Mouse (Mus musculus): Measurements from ENCODE around the gene Tap2. TPM values are rescaled to one million over a fixed set of nuclear protein-coding genes. Genes with fewer than 3 reads are reported as not detected.
"Not testable (repeated sequence)": the region's sequence is repeated elsewhere in the genome, so short reads cannot be mapped to it uniquely, and the experiment has no call there.

Tap2 gene
- polyA plus RNA-seq, 1 experiment = 1.1 TPM

DNA sequence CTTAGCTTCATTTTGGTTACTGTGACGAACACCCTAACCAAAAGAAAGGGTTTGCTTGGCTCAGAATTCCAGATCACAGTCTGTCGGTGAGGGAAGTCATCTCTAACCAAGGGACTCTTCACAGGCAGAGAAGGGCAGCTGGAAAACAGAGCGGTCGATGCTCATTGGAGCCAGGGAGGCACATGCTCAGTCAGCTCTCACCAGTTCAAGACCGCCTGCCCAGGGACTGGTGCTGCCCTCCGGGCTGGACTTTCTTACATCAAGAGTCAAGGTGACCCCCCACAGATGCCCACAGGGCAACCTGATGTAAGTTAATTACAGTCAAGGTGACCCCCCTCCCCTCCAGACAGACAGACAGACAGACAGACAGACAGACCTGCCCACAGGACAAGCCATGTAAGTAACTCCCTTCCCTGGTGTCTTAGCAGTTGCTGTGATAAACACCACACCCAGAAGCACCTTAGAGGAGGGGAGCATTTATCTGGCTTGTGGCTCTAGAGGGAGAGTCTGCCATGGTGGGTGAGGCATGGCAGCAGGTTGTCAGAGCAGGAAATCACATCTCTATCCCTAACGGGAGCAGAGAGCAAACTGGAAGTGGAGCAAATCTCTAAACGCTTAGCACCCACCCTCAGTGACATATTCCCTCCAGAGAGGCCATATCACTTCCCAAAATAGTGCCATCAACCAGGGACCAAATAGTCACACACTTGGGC is 14.0 kb downstream of the Tap2 start:
- DNase-seq (ENCODE audit: low read depth) = no peak
- TF ChIP-seq CTCF (IDR thresholded peaks at IDR 0.05; ENCODE audit: borderline replicate concordance, extremely low read depth, insufficient read depth, insufficient read length) (no peak), POLR2A (IDR thresholded peaks at IDR 0.05; ENCODE audit: borderline replicate concordance, extremely low read depth, insufficient read depth, insufficient read length, poor library complexity, severe bottlenecking) (no peak)

DNA sequence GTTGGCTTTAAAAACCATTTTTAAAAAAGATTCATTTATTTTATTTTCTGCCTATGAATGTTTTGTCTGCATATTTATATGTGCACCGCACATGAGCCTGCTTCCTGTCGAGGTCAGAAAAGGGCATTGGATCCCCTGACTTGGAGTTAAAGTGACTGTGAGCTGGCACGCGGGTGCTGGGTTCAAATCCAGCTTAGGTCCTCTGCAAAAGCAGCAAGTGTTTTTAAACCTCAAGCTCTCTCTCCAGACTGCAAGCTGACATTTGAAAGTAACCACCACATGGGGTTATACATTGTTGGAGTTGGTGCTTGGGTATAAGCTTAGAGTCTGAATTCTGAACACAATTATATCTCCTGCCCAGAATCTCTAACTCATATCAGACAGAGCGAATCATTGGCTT is 14.7 kb downstream of the Tap2 start:
- no peak for TF ChIP-seq CTCF (IDR thresholded peaks at IDR 0.05; ENCODE audit: borderline replicate concordance, extremely low read depth, insufficient read depth, insufficient read length)
- no peak for TF ChIP-seq POLR2A (IDR thresholded peaks at IDR 0.05; ENCODE audit: borderline replicate concordance, extremely low read depth, insufficient read depth, insufficient read length, poor library complexity, severe bottlenecking)
- DNase-seq (ENCODE audit: low read depth) = no peak

DNA sequence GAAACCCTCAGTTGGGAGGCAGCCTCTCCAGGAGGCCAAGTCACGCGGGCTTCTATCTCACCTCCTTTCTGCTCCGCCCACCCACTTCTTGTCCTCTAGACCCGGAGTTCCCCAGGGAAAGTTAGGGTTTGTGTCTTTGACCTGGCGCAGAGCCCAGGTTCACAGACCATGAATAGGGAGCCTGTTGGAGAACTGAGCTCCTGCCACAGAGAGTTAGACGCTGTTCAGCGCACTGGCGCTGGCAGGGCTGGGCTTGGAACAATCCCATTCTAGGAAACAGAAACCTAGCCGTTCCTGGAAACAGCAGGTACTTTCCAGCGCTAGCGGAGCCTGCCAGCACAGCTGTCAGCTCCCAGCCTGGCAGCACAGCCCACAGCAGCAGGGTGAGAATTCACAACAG is 15.3 kb downstream of the Tap2 start:
- peak; percentile 38 for DNase-seq (ENCODE audit: low read depth)
- no peak for TF ChIP-seq POLR2A (IDR thresholded peaks at IDR 0.05; ENCODE audit: borderline replicate concordance, extremely low read depth, insufficient read depth, insufficient read length, poor library complexity, severe bottlenecking)
- TF ChIP-seq CTCF (IDR thresholded peaks at IDR 0.05; ENCODE audit: borderline replicate concordance, extremely low read depth, insufficient read depth, insufficient read length) = no peak

DNA sequence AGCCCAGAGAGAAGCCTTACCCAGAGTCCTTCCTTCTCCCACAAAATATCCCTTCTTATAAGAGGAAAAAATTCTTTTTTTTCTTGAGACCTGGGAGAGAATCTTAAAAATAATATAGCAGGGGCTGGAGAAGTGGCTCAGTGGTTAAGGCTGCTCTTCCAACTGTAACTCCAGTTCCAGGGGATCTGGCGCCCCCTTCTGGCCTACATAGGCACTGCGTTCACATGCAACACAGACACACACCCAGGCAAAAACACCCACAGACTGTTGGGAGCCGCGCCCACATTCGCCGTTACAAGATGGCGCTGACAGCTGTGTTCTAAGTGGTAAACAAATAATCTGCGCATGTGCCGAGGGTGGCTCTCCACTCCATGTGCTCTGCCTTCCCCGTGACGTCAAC is 15.8 kb downstream of the Tap2 start:
- peak; percentile 48; the same call in 1 of the 2 replicates for TF ChIP-seq CTCF (IDR thresholded peaks at IDR 0.05; ENCODE audit: borderline replicate concordance, extremely low read depth, insufficient read depth, insufficient read length)
- DNase-seq (ENCODE audit: low read depth) = not testable (repeated sequence)

DNA sequence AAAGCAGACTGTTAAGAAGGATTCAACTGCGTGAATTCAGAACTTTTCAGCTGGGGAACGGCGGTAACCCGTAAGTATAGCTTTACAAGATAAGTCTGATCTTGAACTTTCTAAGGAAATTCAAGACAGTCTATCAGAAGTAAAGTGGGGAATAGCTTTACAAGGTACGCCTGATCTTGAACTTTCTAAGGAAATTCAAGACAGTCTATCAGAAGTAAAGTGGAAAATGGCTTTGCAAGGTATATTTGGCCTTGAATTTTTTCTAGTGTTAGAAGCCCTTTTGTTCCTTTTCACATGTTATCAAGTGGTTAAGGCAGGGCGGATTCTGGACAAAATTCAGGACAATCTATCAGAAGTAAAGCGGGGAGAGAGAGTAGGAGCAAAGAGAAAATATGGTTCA is 16.5 kb downstream of the Tap2 start:
- DNase-seq (ENCODE audit: low read depth) = not testable (repeated sequence)

DNA sequence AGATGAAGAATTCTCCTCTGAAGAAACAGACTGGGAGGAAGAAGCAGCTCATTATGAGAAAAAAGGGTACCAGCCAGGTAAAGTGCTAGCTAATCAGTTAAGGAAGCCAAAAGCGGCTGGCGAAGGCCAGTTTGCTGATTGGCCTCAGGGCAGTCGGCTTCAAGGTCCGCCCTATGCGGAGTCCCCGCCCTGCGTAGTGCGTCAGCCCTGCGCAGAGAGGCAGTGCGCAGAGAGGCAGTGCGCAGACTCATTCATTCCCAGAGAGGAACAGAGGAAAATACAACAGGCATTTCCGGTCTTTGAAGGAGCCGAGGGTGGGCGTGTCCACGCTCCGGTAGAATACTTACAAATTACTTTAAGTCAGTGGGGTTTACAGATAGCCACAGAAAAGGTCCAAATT is 17.1 kb downstream of the Tap2 start:
- DNase-seq (ENCODE audit: low read depth) = not testable (repeated sequence)

DNA sequence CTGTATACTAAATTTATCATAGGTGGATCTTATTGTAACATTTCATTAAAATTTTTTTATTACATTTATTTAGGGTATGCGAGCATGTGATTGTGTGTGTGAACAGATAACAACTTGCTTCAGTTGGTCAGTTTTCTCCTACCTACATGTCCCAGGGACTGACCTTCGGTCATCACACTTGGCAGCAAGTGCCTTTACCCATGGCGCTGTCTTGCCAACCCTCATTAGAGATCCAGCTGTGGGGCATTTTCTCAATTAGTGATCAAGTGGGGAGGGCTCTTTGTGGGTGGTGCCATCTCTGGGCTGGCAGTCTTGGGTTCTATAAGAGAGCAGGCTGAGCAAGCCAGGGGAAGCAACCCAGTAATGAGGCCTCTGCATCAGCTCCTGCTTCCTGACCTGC is 21.5 kb downstream of the Tap2 start:
- DNase-seq (ENCODE audit: low read depth) = no peak
- TF ChIP-seq CTCF (IDR thresholded peaks at IDR 0.05; ENCODE audit: borderline replicate concordance, extremely low read depth, insufficient read depth, insufficient read length) (no peak), POLR2A (IDR thresholded peaks at IDR 0.05; ENCODE audit: borderline replicate concordance, extremely low read depth, insufficient read depth, insufficient read length, poor library complexity, severe bottlenecking) (no peak)

DNA sequence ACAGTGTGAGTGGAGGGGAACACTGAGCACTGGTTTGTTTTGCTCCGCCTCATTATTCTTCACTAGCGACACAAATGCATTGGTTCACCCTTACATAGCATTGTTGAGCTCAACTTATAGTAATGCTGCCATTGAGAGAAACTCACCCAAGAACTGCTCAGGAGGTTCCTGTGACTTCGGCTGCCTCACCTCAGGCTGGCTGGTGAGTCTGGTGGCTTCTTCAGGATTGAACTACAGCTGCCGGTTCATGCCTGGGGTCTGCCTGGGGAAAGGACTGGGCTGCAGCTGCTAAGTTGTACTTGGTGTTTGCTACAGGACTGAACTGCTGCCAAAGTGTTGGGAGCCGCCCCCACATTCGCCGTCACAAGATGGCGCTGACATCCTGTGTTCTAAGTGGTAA is 22.1 kb downstream of the Tap2 start:
- TF ChIP-seq CTCF (IDR thresholded peaks at IDR 0.05; ENCODE audit: borderline replicate concordance, extremely low read depth, insufficient read depth, insufficient read length) = no peak
- no peak for TF ChIP-seq POLR2A (IDR thresholded peaks at IDR 0.05; ENCODE audit: borderline replicate concordance, extremely low read depth, insufficient read depth, insufficient read length, poor library complexity, severe bottlenecking)
- no peak for DNase-seq (ENCODE audit: low read depth)

DNA sequence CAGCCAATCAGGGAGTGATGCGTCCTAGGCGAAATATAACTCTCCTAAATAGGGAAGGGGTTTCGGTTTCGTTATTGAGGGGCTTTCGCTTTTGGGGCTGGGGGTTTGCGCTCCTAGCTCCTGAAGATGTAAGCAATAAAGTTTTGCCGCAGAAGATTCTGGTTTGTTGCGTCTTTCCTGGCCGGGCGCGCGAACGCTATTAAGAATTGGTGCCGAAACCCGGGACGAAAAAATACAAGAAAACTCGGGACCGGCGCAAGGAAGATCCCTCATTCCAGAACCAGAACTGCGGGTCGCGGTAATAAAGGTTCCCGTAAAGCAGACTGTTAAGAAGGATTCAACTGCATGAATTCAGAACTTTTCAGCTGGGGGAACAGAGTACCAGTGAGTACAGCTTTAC is 22.6 kb downstream of the Tap2 start:
- DNase-seq (ENCODE audit: low read depth) = not testable (repeated sequence)

DNA sequence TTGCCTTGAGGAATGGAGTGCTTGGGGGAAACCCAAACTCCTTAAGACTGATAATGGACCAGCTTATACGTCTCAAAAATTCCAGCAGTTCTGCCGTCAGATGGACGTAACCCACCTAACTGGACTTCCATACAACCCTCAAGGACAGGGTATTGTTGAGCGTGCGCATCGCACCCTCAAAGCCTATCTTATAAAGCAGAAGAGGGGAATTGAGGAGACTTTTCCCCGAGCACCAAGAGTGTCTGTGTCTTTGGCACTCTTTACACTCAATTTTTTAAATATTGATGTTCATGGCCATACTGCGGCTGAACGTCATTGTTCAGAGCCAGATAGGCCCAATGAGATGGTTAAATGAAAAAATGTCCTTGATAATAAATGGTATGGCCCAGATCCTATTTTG is 27.6 kb downstream of the Tap2 start:
- not testable (repeated sequence) for DNase-seq (ENCODE audit: low read depth)

DNA sequence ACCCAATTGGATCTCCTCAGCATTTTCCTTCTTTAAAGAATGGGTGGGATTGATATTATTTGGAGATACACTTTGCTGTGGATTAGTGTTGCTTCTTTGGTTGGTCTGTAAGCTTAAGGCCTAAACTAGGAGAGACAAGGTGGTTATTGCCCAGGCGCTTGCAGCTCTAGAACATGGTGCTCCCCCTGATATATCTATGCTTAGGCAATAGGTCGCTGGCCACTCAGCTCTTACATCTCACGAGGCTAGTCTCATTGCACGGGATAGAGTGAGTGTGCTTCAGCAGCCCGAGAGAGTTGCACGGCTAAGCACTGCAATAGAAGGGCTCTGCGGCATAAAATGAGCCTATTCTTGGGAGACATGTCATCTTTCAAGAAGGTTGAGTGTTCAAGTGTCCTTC is 28.7 kb downstream of the Tap2 start:
- not testable (repeated sequence) for DNase-seq (ENCODE audit: low read depth)

DNA sequence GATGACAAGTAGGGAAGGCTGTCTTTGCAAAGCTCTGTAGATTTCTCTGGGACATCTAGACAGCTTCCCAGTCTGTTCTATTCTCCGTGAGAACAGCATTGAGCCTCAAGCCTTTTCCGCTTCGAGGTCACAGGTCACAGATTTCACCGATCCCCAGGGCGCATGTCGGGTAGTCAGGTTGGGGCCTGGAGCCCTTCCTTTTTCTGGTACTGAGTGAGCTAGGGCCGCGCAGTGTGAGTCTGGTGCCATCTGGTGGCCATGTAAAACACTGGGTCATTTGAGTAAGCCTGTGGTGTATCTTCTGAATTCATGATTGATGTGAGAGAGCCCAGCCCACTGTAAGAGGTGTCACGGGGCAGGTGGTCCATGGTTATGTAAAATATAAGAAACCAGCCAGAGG is 31.6 kb downstream of the Tap2 start:
- TF ChIP-seq CTCF (IDR thresholded peaks at IDR 0.05; ENCODE audit: borderline replicate concordance, extremely low read depth, insufficient read depth, insufficient read length) (peak; percentile 75), POLR2A (IDR thresholded peaks at IDR 0.05; ENCODE audit: borderline replicate concordance, extremely low read depth, insufficient read depth, insufficient read length, poor library complexity, severe bottlenecking) (no peak)
- peak; percentile 66 for DNase-seq (ENCODE audit: low read depth)

DNA sequence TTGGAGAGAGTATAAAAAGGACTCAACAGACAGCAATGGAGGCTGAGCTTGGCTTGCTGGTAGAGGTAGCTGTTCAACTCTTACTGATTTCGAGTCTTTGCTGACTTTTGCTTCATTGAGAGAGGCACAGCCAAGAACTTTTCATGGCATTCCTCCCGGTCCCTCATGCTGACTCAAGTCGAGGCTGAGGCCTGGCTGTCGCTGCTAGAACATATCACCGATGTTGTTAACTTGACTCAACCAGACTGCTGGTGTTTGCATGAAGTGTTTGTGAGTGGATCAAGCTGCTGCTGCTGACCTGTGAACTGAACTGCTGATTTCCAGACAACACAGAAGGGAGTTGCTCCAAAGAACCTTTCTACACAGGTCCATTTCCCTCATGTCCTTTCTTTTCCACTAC is 33.4 kb downstream of the Tap2 start:
- TF ChIP-seq POLR2A (IDR thresholded peaks at IDR 0.05; ENCODE audit: borderline replicate concordance, extremely low read depth, insufficient read depth, insufficient read length, poor library complexity, severe bottlenecking) (no peak), CTCF (IDR thresholded peaks at IDR 0.05; ENCODE audit: borderline replicate concordance, extremely low read depth, insufficient read depth, insufficient read length) (no peak)
- DNase-seq (ENCODE audit: low read depth) = no peak

DNA sequence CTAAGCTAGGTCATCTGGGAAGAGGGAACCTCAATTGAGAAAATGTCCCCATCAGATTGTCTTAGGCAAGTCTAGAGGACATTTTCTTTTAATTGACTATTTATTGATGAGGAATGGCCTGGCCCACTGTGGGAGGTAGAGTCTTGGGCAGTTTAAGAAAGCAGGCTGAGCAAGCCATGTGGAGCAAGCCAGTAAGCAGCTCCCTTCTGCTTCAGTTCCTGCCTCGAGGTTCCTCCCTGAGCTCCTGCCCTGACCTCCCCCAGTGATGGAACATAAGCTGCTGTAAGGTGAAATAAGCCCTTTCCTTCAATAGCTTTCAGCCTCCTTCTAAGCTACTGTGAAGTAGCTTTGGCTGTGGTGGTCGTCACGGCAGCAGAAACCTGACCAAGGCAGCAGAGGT is 34.4 kb downstream of the Tap2 start:
- TF ChIP-seq CTCF (IDR thresholded peaks at IDR 0.05; ENCODE audit: borderline replicate concordance, extremely low read depth, insufficient read depth, insufficient read length) = no peak
- no peak for TF ChIP-seq POLR2A (IDR thresholded peaks at IDR 0.05; ENCODE audit: borderline replicate concordance, extremely low read depth, insufficient read depth, insufficient read length, poor library complexity, severe bottlenecking)
- DNase-seq (ENCODE audit: low read depth) = no peak

All from brain, embryonic 14.5 days (tissue).